ENCODE assay signal across 9 mouse cellular contexts in genomic region chr13:52352576-52352975, GRCm38 (mm10).
DNase-seq lines count a peak whose midpoint lies in the region; ATAC-seq and TF ChIP-seq lines count a peak whose summit lies in the region.
"Had no signal": no experiment of that assay in that cellular context is flagged by ENCODE, and none has a peak within 500 bp of the region (broad histone marks: within the 10 kb centered on the region; RNA-seq: fewer than 3 reads in every experiment).

No protein-coding gene starts in this region.

- in situ Hi-C loops in Patski (cut with MboI; ENCODE audit: low pct_unique_long_range_greater_than_20kb) = no loop called here

- 0 out of 2 replicates have a peak, but pooled peaks have one; percentile 6 for ATAC-seq in cerebellum, adult (ENCODE audit: insufficient number of reproducible peaks, low FRiP score, low TSS enrichment)
- no peak for ATAC-seq in Patski

- POLR2A ChIA-PET in Patski (lab: Charles Lee) = no interaction called here

- DNase-seq in cerebellum, adult 11 months = no peak
- DNase-seq in layer of hippocampus, adult 11-12 months (ENCODE audit: low spot score) = peak; percentile 41
- DNase-seq in layer of hippocampus, adult 9-11 months = no peak
- DNase-seq in Patski (ENCODE audit: low read depth, low spot score) = no peak
- peak; percentile 53 for DNase-seq in induced T-regulatory cell, adult 2 months (ENCODE audit: low read depth)
- DNase-seq in ovary, adult 18-20 months (ENCODE audit: low spot score) = no peak
- no peak for DNase-seq in yolk sac, embryonic 10.5 days (ENCODE audit: low spot score)

- peak; percentile 63 for TF ChIP-seq CTCF in Patski (IDR thresholded peaks at IDR 0.05)

- H3K27me3 ChIP-seq in Patski = peaks cover 4% of the 10 kb centered on the region
- H3K27me3 ChIP-seq: hindbrain, embryonic 15.5 days had no signal

- CTCF ChIA-PET in Patski (lab: Charles Lee) = interaction anchor here (1.3 to 1.9 kb wide), 3 partner anchors 11 to 27 kb away, joined by 3 to 6 read pairs (median 4); no protein-coding TSS in a partner anchor

Comparison
In these comparisons a context has a peak if more than half of its experiments do, and no peak if none do; other contexts are left out.
1. DNase-seq: peak in layer of hippocampus, adult 11-12 months (single experiment) and induced T-regulatory cell, adult 2 months (single experiment); none in cerebellum, adult 11 months (single experiment), layer of hippocampus, adult 9-11 months (single experiment), Patski (single experiment), ovary, adult 18-20 months (single experiment) and yolk sac, embryonic 10.5 days (single experiment).